Mouse (Mus musculus) kidney, postnatal 4 days (tissue): ENCODE measurements at regions not wholly inside any gene's neighbourhood (a gene's known extent, or its start where the extent isn't known, plus 50 kb on each side); places are given as distances from the start of the nearest gene placed in this dataset.
A peak's percentile ranks its signal among the peaks of the same experiment; 100 is the strongest.

Experiments
- DNase-seq, 2 experiments: peaks; one replicate each; pipeline ENCODE4 v3.0.0; 2021; ENCODE audit warnings: mixed read lengths in 2 of 2

DNA sequence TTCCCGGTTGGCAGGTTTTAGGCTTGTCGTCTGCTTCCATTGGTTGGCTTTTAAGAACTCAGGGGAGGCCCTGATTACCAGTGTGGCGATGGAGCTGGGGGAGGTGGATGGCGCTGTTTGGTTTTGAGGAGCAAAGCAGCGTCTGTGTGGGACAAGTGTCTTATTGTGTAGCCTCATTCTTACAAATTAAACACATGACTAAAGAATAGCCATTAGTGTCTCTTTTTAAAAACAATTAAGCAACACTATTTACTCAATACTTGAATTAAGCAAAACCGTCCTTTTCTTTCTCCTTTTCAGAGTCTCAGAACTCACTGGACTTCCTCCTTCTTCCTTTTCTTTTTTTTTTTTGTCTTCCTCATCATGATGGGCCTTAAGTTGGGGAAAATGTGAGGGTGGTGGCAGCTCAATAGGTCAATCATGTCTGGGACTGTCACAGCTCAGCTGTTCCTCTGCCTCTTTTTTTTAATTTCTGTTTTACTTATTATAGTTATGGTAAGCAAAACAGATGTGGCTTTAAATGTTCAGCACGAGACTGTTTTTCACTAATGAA, 89.1 kb downstream of the Kcnrg start:
- no peak for DNase-seq

- peak in 1 of 2 experiments; percentile 13 for DNase-seq
Observed at GRCm38 (mm10) chr14:61696886-61697554, 89.8 kb downstream of the Kcnrg start.

DNA sequence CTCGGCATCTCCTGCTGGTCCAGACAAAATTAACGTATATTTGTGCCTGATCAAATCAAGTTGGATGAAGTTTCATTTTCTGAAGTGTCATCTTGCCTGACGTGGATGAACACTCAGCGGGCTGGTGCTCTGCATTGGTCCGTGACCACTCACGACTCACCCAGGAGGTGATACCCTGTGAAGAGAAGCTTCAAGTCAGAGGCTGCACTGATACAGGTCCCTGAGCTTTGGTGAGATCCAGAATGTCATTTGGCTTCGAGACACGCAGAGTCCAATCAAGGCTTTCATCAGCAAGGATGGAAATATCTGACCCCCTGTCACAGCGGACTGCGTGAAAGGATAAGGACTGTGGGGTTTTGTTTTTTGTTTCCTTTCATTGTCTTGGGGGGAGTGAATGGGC, 90.4 kb downstream of the Kcnrg start:
- no peak for DNase-seq

DNA sequence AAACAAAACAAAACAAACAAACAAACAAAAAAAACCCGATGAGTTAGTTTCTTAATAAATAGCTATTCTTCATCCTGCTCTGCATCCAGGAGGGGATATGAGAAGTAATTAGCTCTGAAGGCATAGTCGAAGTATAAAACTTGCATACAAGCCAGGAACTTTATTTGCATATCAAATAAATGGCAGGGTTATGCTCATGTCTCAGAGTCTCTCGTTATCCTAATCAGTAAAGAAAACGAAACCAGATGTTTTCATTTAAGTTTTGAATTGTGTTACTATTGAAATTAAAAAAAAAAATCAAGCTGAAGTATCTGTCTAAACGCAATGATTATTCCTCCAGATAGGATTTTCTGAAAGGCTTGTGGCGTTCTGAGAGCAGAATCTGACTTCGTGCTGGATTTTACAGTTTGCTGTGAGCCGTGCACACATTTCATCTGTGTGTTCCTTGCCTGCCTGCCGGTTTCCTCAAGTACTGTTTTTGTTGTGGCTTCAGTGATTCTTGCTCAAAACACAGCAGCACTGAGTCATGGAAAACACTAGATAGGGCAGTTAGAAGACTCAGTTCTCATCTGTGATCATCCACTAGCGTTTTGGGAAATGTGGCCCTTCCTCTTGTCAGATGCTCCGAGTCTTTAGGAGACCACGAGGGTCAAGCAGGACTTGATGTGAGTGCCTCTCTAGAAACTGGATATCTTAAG, 91.2 kb downstream of the Kcnrg start:
- DNase-seq: no peak

DNA sequence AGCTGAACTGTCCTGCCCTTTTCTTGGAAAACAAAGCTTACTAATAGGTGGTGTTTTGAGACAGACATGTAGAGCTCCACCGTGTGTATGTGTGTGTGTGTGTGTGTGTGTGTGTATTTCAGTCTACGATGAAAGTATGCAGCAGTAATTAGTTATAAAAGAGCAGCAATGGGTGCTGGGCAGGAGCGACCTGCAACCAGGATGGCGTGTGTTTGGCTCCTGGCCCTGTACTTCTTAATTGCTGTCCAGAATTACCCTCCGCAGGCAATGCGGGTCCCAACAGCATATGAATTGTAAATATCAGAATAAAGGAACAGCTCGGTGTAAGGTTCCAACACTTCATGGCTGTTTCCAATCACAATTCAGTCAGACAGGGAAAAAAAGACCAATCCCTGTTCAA, 92.4 kb downstream of the Kcnrg start:
- no peak for DNase-seq

DNA sequence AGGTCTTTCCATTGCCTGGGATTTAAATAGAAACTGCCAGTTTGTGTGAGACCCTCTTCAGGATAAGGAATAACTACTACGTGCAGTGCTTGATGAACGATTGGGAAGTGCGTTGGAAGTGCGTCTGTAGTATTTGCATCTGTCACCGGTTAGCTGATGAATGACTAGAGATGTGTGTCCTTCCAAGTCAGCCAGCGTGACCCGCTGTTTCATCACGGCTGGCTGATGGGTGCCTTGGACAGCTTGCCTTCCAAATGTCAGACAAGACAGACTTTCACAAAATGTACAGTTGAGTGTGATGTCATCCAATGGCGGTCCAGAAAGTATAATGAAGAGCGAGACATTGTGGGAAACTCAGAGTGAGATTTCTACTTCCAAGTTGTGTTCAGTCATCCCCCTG, 93.9 kb downstream of the Kcnrg start:
- no peak for DNase-seq

DNA sequence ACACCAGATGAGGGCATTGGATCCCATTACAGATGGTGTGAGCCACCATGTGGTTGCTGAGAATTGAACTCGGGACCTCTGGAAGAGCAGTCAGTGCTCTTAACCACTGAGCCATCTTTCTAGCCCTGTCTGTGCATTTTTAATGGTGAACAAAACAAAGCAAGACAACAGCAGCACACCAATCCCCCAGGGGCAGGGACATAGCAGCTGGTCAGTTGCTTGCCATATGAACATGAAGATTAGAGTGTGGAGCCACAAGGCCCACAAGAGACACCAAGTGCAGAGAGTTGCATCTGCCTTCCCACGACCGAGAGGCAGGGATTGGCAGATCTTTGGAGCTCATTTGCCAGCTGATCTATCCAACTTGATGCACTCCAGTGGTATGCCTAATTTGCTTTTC, 96.7 kb downstream of the Kcnrg start:
- no peak for DNase-seq

GRCm38 (mm10) chr14:61706984-61707383, 99.7 kb downstream of the Kcnrg start:
- no peak for DNase-seq

GRCm38 (mm10) chr14:61708331-61708730, 101.1 kb downstream of the Kcnrg start:
- no peak for DNase-seq

DNA sequence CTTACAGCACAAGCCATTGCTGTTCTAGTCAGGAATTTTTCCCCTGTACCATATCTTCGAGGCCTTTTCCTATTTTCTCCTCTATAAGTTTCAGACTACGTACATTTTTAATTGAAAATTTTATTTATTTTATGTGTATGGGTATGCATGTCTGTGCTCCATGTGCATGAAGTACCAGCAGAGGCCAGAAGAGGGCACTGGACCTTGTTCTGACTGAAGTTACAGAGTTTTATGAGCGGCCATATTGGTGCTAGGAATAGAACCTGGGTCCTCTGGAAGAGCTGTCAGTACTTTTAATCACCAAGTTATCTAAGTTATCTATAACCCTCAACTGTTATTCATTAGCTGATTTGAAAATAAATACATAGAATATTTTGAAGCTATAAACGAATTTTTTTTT, 108.5 kb downstream of the Kcnrg start:
- no peak for DNase-seq

DNA sequence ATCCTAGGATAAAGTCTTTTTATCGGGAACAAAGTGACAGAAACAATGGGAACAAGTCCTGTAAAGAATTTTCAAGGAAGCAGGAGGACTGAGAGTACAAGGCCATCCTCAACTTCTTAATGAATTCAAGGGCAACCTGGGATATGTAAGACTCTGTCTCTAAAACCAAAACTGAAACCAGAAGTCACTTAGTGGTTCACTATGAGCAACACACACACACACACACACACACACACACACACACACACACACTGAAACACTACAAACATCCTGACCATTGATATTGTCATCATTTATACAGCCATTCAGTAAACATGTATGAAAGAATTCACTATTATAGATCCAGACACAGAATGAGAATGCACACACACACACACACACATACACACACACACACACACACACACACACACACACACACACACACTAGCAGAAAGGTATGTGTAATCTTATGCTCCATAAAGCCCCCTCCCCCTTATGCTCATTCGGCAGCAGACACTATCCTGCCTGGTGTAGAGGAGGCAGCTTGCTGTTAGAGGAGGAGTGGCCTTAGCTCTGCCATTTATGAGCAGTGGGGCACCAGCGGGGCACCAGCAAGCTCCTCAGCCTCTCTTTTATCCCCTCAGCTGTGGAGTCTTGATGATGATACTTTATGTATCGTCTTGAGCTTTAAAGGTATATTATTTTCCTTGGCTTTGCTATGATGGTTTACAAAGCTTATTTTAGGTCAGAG, 111.3 kb downstream of the Kcnrg start:
- DNase-seq: no peak

GRCm38 (mm10) chr14:61721302-61721701, 114.0 kb downstream of the Kcnrg start:
- no peak for DNase-seq

GRCm38 (mm10) chr14:61724942-61725341, 117.7 kb downstream of the Kcnrg start:
- DNase-seq: no peak

GRCm38 (mm10) chr14:61728562-61728961, 121.3 kb downstream of the Kcnrg start:
- DNase-seq: no peak

DNA sequence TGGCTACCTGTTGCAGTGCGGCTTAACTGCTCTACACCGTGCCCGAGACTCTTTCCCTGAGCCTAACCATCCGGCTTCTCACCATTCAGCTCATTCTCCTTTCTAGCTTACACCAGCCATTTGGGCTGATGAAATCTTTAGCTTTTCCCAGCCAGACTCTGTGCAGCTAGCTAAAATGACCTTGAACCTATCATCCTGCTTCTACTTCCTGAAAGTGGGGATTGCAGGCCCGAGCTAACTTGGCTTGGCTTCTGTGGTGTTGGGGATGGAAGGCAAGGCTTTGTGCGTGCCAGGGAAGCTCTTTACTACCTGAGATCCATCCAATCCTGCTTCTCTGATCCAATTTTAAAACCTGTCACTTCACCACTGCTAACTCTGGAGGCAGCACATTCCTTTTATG, 128.3 kb downstream of the Kcnrg start:
- no peak for DNase-seq

DNA sequence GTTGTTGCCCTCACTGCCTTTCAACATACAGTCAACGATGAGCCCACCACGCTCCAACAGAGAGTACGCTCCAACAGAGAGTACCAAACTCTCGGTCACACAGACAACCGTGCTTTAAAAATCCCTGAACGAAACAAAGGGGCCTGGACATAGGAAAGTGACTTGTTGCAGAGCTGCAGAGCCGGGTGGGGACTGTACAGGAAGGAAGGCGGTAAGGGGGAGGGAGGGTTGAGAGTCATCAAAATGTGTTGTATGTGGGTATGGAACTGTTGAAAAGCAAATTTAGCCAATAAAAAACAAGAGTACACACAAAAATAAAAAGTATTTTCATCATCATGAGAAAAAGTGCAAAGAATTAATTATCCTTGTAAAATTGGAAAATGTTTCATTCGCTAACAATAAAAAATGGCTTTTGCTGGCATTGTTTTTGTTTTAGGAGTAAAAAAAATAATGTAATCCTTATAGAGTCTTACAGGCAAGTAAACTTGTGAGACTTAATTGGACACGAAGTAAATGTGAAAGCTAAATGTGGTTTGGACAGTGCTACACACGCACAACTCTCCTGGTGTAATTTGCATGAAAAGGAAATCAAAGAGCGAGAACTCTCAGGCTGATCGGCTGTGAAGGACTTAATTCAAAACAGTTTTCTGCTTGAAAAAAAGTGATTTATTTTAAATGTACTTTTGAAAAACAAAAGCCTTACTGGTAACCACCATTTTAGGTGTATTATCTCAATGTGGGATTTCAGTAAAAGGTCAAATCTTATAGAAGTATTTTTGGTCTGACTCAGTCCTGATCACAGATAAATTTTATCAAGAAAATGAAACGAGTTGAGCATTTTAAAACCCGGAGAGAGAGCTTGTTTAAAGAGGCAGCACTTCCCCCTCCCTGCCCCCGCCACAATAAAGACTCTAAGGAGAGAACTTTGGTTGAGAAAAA, 129.4 kb downstream of the Kcnrg start:
- DNase-seq: peak in 1 of 2 experiments; percentile 34

DNA sequence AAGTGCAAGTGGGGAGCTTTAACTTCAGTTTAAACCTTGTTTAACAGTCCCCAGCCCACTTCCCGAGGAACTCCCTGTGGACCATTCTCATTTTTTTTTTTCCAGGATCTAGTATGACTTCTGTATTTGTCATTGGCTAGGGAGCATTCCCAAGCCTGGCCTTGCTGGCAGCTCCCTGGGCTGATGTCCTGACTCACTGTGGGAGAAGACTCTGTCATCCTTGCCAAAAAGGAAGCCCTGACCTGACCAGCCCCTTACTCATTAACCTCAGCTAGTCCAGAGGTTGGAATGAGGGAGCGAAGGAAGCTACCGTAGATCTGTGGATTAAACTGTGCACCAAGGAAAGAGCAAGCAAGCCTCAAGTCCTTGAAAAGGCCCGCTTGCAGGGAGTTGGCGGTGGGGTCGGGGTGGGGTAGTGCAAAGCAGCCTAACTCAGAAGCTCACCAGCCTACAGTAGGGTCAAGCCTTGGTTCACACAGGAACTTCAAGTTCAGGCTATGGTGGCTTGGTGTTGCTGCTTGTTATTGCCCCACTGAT, 130.3 kb downstream of the Kcnrg start:
- peak; percentile 23 to 44 for DNase-seq

DNA sequence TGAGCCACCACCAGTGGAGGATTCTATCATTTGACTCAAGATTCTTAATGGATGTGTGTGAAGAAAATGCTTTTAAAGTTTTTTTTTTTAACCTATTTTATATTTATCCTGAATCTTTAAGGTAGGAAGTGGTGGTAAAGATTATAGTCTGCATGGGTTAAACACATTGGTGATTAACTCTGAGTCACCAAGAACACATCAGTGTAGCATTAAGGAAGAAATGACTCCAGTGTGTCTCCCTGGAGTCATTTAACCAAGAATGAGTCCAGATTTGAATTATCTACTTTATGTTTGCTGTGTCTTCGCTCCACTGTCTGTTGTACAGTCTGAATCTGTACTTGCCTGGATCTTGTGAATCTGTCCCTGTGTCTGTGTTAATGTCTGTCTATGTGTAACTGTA, 132.2 kb downstream of the Kcnrg start:
- DNase-seq: no peak

DNA sequence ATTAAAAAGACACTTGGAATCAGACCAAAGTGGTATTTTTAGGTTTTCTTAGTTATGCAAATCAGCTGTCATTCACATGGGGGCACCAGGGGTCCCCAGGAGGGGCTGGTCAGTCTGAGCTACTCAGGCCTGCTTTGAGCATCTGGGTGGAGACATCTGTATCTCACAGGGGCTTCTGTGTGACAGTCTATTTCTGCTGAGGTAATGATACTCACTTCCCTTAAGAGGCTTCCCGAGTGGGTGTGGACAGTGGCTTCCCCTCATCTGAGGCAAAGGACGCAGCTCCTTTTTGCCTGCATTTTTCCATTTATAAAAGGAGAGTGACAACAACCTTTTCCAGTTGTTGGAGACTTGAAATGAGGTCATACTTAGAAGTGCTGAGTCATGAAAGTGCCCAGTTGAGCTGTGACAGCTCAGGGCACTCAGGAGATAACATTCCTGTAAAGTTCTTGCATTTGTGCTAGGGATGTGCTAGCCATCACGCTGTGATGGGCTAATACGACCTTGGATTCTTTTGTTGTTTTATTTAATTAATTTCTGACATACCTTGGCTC, 136.7 kb downstream of the Kcnrg start:
- no peak for DNase-seq

DNA sequence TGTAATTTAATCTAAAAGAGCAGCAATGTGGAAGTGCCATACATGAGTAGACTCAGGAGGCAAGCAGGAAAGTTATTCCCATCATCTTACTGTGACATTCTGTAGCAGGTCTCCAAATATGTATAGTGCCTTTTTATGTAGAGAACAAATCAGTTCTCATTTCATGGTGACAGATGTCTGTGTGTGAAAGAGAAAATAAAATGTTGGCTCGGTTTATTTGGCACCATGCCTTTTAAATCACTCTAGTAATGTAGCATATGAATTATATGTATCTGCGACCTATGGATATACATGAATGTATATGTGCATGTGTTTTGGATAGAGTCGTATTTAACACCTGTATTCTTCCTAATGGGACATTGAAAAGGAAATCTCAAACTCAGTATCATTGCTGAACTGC, 146.2 kb downstream of the Kcnrg start:
- DNase-seq: no peak

- DNase-seq: no peak
Observed at GRCm38 (mm10) chr14:61756651-61757050, 149.4 kb downstream of the Kcnrg start.
